Mouse (Mus musculus) liver, adult (tissue): ENCODE measurements at regions not wholly inside any gene's neighbourhood (a gene's known extent, or its start where the extent isn't known, plus 50 kb on each side); places are given as distances from the start of the nearest gene placed in this dataset.

ENCODE experiments used
- GATA4 ChIP-seq: IDR thresholded peaks from 2 replicates; pipeline ENCODE4 v1.6.1; 2014; ENCODE audit warnings: mild to moderate bottlenecking, low read length; ENCODE audit not compliant: insufficient replicate concordance

GRCm38 (mm10) chr12:92100080-92100479 lies 251.1 kb upstream of the Sel1l start:
- no peak for TF ChIP-seq GATA4

GRCm38 (mm10) chr12:92092794-92093365 lies 243.9 kb upstream of the Sel1l start:
- TF ChIP-seq GATA4: no peak

DNA sequence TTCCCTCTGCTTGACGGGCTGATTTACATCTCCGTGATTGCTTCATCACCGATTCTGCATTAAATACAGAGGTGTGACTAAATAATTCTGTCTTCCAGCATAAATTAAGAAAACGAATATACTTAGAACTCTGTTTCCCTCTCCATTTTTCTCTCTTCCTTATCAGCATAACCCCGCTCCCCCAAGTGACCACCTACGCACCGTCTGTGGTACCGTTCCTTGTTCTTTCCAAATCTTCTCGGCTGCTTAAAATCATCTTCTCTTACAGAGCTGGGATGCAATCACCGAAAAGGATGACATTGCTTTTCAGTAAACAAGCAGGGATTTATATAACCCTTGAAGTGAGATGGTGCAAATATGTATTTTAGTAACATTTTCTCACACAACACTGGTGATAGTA lies 224.3 kb upstream of the Sel1l start:
- TF ChIP-seq GATA4: no peak

GRCm38 (mm10) chr12:92062731-92063130 lies 213.8 kb upstream of the Sel1l start:
- TF ChIP-seq GATA4: no peak

- TF ChIP-seq GATA4: no peak
These were observed 191.5 kb upstream of the Sel1l start for GRCm38 (mm10) chr12:92040481-92040880.

DNA sequence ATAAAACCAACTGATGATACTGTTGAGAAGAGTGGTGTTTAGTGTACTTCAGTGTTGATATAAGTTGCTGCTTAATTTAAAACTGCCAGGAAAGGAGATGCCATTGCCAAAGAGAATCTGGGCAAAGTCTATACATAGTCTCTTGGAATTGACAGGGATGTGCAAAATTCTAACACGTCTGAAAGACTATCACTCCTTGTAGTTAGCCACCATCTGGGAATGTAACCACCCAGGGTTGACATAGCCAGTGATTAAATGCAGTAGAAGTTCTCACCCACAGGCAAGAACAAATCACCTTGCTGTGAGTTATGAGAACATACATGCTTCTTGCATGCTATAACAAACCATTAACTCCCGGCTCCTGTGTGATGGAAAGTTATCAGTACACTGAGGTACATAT lies 180.2 kb upstream of the Sel1l start:
- no peak for TF ChIP-seq GATA4

GRCm38 (mm10) chr12:92028354-92028753 lies 179.4 kb upstream of the Sel1l start:
- TF ChIP-seq GATA4: no peak

GRCm38 (mm10) chr12:92024461-92025218 lies 175.7 kb upstream of the Sel1l start:
- TF ChIP-seq GATA4: no peak

GRCm38 (mm10) chr12:92019593-92020224 lies 170.8 kb upstream of the Sel1l start:
- TF ChIP-seq GATA4: no peak

GRCm38 (mm10) chr12:92015373-92015772 lies 166.4 kb upstream of the Sel1l start:
- TF ChIP-seq GATA4: no peak

- no peak for TF ChIP-seq GATA4
These were observed 165.0 kb upstream of the Sel1l start for GRCm38 (mm10) chr12:92013979-92014378.

DNA sequence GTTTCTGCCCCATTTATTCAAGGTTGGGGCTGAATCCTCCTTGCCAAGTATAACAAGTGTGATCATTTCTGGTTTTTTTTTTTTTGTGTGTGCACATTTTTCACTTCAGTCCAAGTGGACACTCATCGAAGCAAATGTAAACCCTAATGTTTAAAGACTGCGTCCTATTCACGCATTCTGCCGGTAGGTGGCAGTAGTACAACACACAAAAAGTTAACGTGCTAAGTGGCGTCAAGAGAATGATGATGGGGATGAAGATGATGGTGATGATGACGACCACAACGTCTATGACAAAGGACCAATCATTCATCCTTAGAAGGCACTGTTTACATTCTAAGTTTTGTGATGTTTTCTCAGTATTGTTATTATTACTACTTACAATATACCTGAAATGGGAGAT lies 164.3 kb upstream of the Sel1l start:
- TF ChIP-seq GATA4: no peak

DNA sequence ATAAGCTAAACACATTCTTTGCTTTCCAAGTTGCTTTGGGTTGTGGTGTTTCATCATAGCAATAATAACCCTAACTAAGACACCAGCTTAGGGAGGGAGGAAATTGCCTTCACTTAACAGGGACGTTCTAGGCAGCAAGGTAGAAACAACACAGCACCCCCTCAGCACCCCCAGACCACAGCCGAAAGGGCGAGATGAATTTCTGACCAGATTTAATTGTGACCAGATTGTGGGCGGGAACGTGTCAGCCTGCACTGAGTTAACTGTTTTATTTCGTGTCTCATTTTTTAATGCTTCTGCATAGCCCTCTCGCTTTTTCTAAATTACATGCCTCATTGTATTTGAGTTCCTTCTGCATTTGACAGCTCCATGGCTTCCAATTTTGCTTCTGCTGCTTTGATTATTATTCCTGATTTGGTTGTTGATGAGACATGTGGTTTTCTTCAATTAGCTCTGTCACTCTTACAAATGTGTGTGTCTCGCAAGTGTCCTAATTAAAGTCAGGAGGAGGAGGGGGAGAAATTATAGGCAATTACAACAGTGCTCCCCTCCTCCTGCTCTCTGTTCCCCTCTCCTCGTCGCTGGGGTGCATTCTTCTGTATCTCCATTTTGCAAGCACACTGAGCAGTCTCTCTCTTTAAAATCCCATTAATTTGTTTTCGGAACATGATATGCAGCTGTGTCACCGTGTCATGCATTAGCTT lies 155.6 kb upstream of the Sel1l start:
- TF ChIP-seq GATA4: no peak

DNA sequence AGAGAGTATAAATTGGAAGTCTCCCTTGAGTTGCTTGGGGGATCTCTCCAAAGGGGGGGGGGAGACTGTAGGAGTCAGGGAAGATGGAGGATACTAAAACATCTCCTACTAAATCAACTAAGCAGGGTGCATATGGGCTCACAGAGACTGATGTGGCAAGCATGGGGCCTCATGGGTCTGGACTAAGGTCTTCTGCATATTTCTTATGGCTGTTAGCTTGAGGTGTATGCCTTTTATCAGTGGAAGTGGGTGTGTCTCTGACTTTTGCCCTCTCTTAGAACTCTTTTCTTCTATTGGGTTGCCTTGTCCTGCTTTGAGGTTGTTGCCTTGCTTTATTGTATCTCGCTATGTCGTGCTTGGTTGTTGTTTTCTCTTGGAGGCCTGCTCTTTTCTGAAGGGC lies 150.1 kb upstream of the Sel1l start:
- TF ChIP-seq GATA4: no peak

DNA sequence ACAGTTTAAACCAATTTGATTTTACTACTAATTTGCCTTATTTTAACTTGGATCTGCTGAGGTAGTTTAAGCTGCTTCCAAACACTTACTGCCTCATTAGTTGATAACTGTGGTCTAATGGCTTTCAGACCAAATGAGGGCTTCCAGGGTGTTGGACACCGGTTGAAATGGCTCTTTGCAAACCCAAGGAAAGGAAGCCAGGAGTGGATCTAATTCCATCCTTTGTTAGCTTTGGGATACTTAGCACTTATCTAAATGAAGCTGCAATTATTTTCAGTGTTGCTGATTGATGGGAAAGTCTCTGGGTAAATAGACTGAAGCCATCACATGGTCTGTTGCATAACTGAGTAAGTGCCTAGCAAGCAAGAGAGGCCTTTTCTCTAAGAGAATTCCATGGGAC lies 148.4 kb upstream of the Sel1l start:
- TF ChIP-seq GATA4: no peak

GRCm38 (mm10) chr12:91995545-91995944 lies 146.6 kb upstream of the Sel1l start:
- TF ChIP-seq GATA4: no peak
